Mouse (Mus musculus): ENCODE measurements around the gene Pde10a.

- TF ChIP-seq POLR2A (IDR thresholded peaks at IDR 0.05; ENCODE audit: low read depth, low read length) (no peak), CTCF (IDR thresholded peaks at IDR 0.05; ENCODE audit: extremely low read depth, insufficient read length, insufficient replicate concordance, low read depth, low read length) (no peak)
These were observed 111.1 kb downstream of the Pde10a start for GRCm38 (mm10) chr17:8636231-8636630.

Measured in small intestine, adult 2 months (tissue).